Mouse (Mus musculus): Measurements from ENCODE around the gene Pex7.

DNA sequence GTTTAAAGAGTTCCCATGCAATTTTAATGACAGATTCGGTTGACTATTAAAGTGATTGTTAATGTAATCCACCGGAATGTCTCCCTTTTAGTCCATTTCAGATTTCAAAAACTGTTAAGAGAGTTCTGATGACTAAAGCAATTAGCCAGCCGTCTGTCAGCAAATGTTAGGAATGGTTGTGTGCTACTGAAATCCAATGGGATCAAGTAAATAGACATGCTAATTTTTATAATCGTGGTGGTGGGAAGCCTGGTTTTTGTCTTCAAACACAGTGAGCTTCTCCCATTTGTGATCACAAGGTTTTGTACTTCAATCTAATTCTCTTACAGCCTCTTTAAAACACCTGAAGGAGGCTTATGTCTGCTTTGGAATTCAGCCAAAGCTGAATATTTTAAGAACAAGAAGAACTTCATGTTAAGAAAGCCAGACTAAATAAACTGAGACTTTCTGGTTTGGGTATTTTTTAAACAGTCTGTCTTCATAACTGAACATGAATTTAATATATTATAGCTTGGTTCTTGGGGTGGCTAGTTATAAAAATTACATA is 28.4 kb upstream of the Pex7 start:
- TF ChIP-seq POLR2A (IDR thresholded peaks at IDR 0.05; ENCODE audit: borderline replicate concordance, control insufficient read depth, low read depth, low read length), result no peak
- TF ChIP-seq CTCF (IDR thresholded peaks at IDR 0.05; ENCODE audit: control insufficient read depth, insufficient read depth, low read length), result no peak

Measured in bone marrow, adult 2 months (tissue).